In the genomic region with DNA sequence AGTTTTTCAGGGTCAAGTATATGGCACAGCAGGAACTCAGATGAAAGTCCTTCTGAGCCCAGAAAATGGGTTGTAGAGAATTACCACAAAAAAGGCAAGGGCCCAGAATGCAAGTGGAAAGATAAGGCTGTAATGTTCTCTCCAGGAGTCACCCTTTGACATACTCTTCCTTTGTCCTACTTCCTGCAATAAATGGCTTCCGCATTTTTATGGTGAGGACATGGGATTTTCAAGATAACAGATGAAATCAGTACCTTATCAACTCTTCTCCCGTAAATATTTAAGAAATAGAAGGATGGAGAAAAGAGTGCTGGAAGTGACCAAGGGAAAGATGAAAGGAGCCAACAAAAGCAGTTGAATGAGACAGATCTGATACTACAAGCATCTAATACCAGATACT, we compare ENCODE assay signal across 24 mouse cellular contexts. TPM values are rescaled to one million over a fixed set of nuclear protein-coding genes. Genes with fewer than 3 reads are reported as not detected.
DNase-seq lines count a peak whose midpoint lies in the region; ATAC-seq and TF ChIP-seq lines count a peak whose summit lies in the region.
"Had no signal": no experiment of that assay in that cellular context is flagged by ENCODE, and none has a peak within 500 bp of the region (broad histone marks: within the 10 kb centered on the region; RNA-seq: fewer than 3 reads in every experiment).

No protein-coding gene starts in this region.

- no peak for TF ChIP-seq POLR2A in MEL (IDR thresholded peaks at IDR 0.05; ENCODE audit: control insufficient read depth in 1 of 2, insufficient read depth in 1 of 2, low read depth in 1 of 2, low read length in 2 of 2, poor library complexity in 1 of 2)

- H3K4me2 ChIP-seq in lung, postnatal 0 days (replicated peaks; ENCODE audit: low read depth, low read length): no peak overlapping the region

- peak; percentile 38; the same call in 1 of the 2 replicates for TF ChIP-seq EP300 in lung, postnatal 0 days (IDR thresholded peaks at IDR 0.05)
- peak; percentile 31 to 65; a peak in 2 of 4 replicates for TF ChIP-seq EP300 in MEL (IDR thresholded peaks at IDR 0.05; ENCODE audit: low read depth in 1 of 2, low read length in 2 of 2)

- H3K36me3 ChIP-seq in lung, postnatal 0 days (ENCODE audit: insufficient read depth, low read length): no peaks in the 10 kb centered on the region
- H3K36me3 ChIP-seq in MEL (ENCODE audit: control insufficient read depth in 1 of 2, insufficient read depth in 2 of 2, low read length in 2 of 2): peaks cover 0 to 3% of the 10 kb centered on the region in 2 experiments; a peak in 1 of 4 replicates
- H3K36me3 ChIP-seq: G1E had no signal

- H3K27ac ChIP-seq in lung, postnatal 0 days (ENCODE audit: low read length): no peak overlapping the region
- H3K27ac ChIP-seq in MEL (ENCODE audit: control insufficient read depth, low read depth, low read length): no peak overlapping the region
- peak overlapping the region; percentile 37 for H3K27ac ChIP-seq in brown adipose tissue, adult 24 weeks (replicated peaks; ENCODE audit: low read depth, low read length)

- WGBS in lung, postnatal 0 days: 58% methylated on average over 2 of the region's 2 CpGs

- H3K4me1 ChIP-seq in lung, postnatal 0 days (ENCODE audit: insufficient read depth, low read depth, low read length): no peaks in the 10 kb centered on the region
- peaks cover 3 to 10% of the 10 kb centered on the region in 2 experiments; a peak in 3 of 4 replicates for H3K4me1 ChIP-seq in MEL (ENCODE audit: control insufficient read depth in 1 of 2, insufficient read depth in 2 of 2, low read length in 2 of 2)
- no peaks in the 10 kb centered on the region; the same call in 1 of the 2 replicates for H3K4me1 ChIP-seq in brown adipose tissue, adult 24 weeks (ENCODE audit: control insufficient read depth, insufficient read depth, insufficient read length, low read length)

- H3K9ac ChIP-seq in lung, postnatal 0 days (replicated peaks; ENCODE audit: low read depth): no peak overlapping the region
- H3K9ac ChIP-seq in MEL (ENCODE audit: control insufficient read depth, low read depth, low read length, poor library complexity, severe bottlenecking): no peak overlapping the region

- H3K27me3 ChIP-seq in lung, postnatal 0 days (replicated peaks; ENCODE audit: insufficient read depth, low read length): no peaks in the 10 kb centered on the region
- H3K27me3 ChIP-seq in MEL (ENCODE audit: control insufficient read depth in 1 of 2, insufficient read depth in 2 of 2, low read length in 2 of 2): peaks cover 4 to 6% of the 10 kb centered on the region in 2 experiments; a peak in 3 of 4 replicates
- H3K27me3 ChIP-seq: CH12.LX had no signal

- no peak for TF ChIP-seq RAD21 in MEL (IDR thresholded peaks at IDR 0.05; ENCODE audit: low read depth, low read length)

- H3K4me3 ChIP-seq in lung, postnatal 0 days (ENCODE audit: low read depth, low read length): no peak overlapping the region
- H3K4me3 ChIP-seq in MEL (ENCODE audit: control insufficient read depth in 1 of 2, insufficient read depth in 1 of 2, low read depth in 2 of 2, low read length in 2 of 2): no peak overlapping the region
- H3K4me3 ChIP-seq in brown adipose tissue, adult 24 weeks (ENCODE audit: insufficient read depth, low read depth, low read length): no peak overlapping the region

- no peak for TF ChIP-seq CTCF in lung, postnatal 0 days (IDR thresholded peaks at IDR 0.05)
- no peak for TF ChIP-seq CTCF in MEL (IDR thresholded peaks at IDR 0.05 in 2 of 3, conservative IDR thresholded peaks at IDR 0.05 in 1 of 3; ENCODE audit: control insufficient read depth in 1 of 3, insufficient read depth in 1 of 3, low read depth in 2 of 3, low read length in 3 of 3, poor library complexity in 1 of 3, severe bottlenecking in 1 of 3)

- no peak for ATAC-seq in lung, postnatal 0 days
- no peak for ATAC-seq in megakaryocyte progenitor cell, adult 5-6 weeks (replicated peaks; ENCODE audit: poor library complexity)
- ATAC-seq: activated CD4-positive, CD25-positive, alpha-beta regulatory T cell, adult 4 months; CD4-positive, CD25-positive, alpha-beta regulatory T cell, adult 4 months; Patski had no signal

- H3K79me2 ChIP-seq in MEL (ENCODE audit: control insufficient read depth, insufficient read depth, low read length, poor library complexity): no peaks in the 10 kb centered on the region

- no peaks in the 10 kb centered on the region for H3K9me3 ChIP-seq in lung, postnatal 0 days (ENCODE audit: low read length)
- H3K9me3 ChIP-seq in MEL (replicated peaks; ENCODE audit: insufficient read depth, low read length): no peaks in the 10 kb centered on the region
- H3K9me3 ChIP-seq: G1E had no signal

- no peak for DNase-seq in lung, postnatal 0 days (ENCODE audit: low spot score)
- no peak for DNase-seq in lung, postnatal 14 days
- DNase-seq in MEL (ENCODE audit: low read depth, low spot score): peak; percentile 40
- DNase-seq in kidney, adult 11 months: no peak
- DNase-seq: adrenal gland, adult 2 months; adrenal gland, adult 8-10 months; adrenal gland, postnatal 10 days; adrenal gland, postnatal 14 days; adrenal gland, postnatal 25 days; adrenal gland, postnatal 36 days; B cell, adult 2 months; cerebellum, adult 11 months; cerebellum, adult 11-12 months; cerebellum, adult 18-20 months; cerebellum, adult 2 months; cerebellum, adult 8-10 months had no signal

TF ChIP-seq in MEL, 35 proteins besides CTCF, POLR2A, EP300 and RAD21 (continues in another document):
- TF ChIP-seq TAL1 (IDR thresholded peaks at IDR 0.05; ENCODE audit: low read length) (no peak), E2F4 (IDR thresholded peaks at IDR 0.05; ENCODE audit: borderline replicate concordance, low read depth, low read length) (no peak), UBTF (IDR thresholded peaks at IDR 0.05; ENCODE audit: borderline replicate concordance, insufficient read depth, low read depth, low read length) (no peak), SMC3 (IDR thresholded peaks at IDR 0.05; ENCODE audit: low read depth, low read length) (no peak), ELF1 (IDR thresholded peaks at IDR 0.05; ENCODE audit: low read depth, low read length) (peak; percentile 29; the same call in 1 of the 2 replicates), MAX (IDR thresholded peaks at IDR 0.05; ENCODE audit: low read length) (no peak), ETS1 (IDR thresholded peaks at IDR 0.05; ENCODE audit: low read depth, low read length) (0 out of 2 replicates have a peak, but pooled peaks have one; percentile 8), MEF2A (IDR thresholded peaks at IDR 0.05; ENCODE audit: extremely low read depth, insufficient replicate concordance, low read depth, low read length, poor library complexity, severe bottlenecking) (no peak), ZMIZ1 (IDR thresholded peaks at IDR 0.05; ENCODE audit: low read depth, low read length) (no peak), MXI1 (IDR thresholded peaks at IDR 0.05; ENCODE audit: low read depth, low read length) (no peak), RCOR1 (IDR thresholded peaks at IDR 0.05; ENCODE audit: low read depth, low read length) (peak; percentile 53; the same call in 1 of the 2 replicates), MAZ (IDR thresholded peaks at IDR 0.05; ENCODE audit: low read depth, low read length) (no peak)

RNA-seq across cellular contexts. Expression of gene Hnrnph2, which starts 27.2 kb away (rescaled TPM):
- 93.7 and 100 TPM in 2 replicates for polyA plus RNA-seq in lung, postnatal 0 days (2015; fragmentation: Nextera tagmentation; extraction: Ambion mirVana)
- total RNA-seq in MEL (2012; rRNA removed): 127 and 134 TPM in 2 replicates
- 100 to 1,000 TPM; 200 to 295 TPM for polyA plus RNA-seq in MEL (2012; ENCODE audit: insufficient read depth in 1 of 2, insufficient read length in 2 of 2, low read depth in 1 of 2, low replicate concordance in 2 of 2, missing spikeins in 1 of 2)
- 44.5 and 46.4 TPM in 2 replicates for polyA plus RNA-seq in brown adipose tissue, adult 24 weeks (2012; ENCODE audit: insufficient read depth, insufficient read length, missing spikeins)
- 79.0 and 80.6 TPM in 2 replicates for total RNA-seq in megakaryocyte progenitor cell, adult 5-6 weeks (2015)
- total RNA-seq in megakaryocyte progenitor cell, adult 5-6 weeks (2017): 141 and 154 TPM in 2 replicates

RNA-seq across cellular contexts. Expression of gene Gla, which starts 27.3 kb away (rescaled TPM):
- 3.9 and 4.1 TPM in 2 replicates for polyA plus RNA-seq in lung, postnatal 0 days (2015; fragmentation: Nextera tagmentation; extraction: Ambion mirVana)
- 10.0 and 10.2 TPM in 2 replicates for total RNA-seq in MEL (2012; rRNA removed)
- 10 to 100 TPM in 1 of 2 experiments, not detected in 1; 17.0 TPM for polyA plus RNA-seq in MEL (2012; ENCODE audit: insufficient read depth in 1 of 2, insufficient read length in 2 of 2, low read depth in 1 of 2, low replicate concordance in 2 of 2, missing spikeins in 1 of 2)
- polyA plus RNA-seq in brown adipose tissue, adult 24 weeks (2012; ENCODE audit: insufficient read depth, insufficient read length, missing spikeins): 3.0 and 5.2 TPM in 2 replicates
- total RNA-seq in megakaryocyte progenitor cell, adult 5-6 weeks (2015): 16.3 and 21.0 TPM in 2 replicates
- 19.6 and 23.2 TPM in 2 replicates for total RNA-seq in megakaryocyte progenitor cell, adult 5-6 weeks (2017)

RNA-seq across cellular contexts. Expression of gene Rpl36a, which starts 42.7 kb away (rescaled TPM):
- 278 and 304 TPM in 2 replicates for polyA plus RNA-seq in lung, postnatal 0 days (2015; fragmentation: Nextera tagmentation; extraction: Ambion mirVana)
- total RNA-seq in MEL (2012; rRNA removed): 6,735 and 6,935 TPM in 2 replicates
- polyA plus RNA-seq in MEL (2012; ENCODE audit: insufficient read depth in 1 of 2, insufficient read length in 2 of 2, low read depth in 1 of 2, low replicate concordance in 2 of 2, missing spikeins in 1 of 2): 1,000 to 10,000 TPM in 1 of 2 experiments, not detected in 1; 1,673 TPM
- polyA plus RNA-seq in brown adipose tissue, adult 24 weeks (2012; ENCODE audit: insufficient read depth, insufficient read length, missing spikeins): 283 and 306 TPM in 2 replicates
- total RNA-seq in megakaryocyte progenitor cell, adult 5-6 weeks (2015): 1,859 and 2,008 TPM in 2 replicates
- 6,795 and 7,096 TPM in 2 replicates for total RNA-seq in megakaryocyte progenitor cell, adult 5-6 weeks (2017)

RNA-seq across cellular contexts. Expression of gene Btk, which starts 44.8 kb away (rescaled TPM):
- 2.2 and 2.7 TPM in 2 replicates for polyA plus RNA-seq in lung, postnatal 0 days (2015; fragmentation: Nextera tagmentation; extraction: Ambion mirVana)
- total RNA-seq in MEL (2012; rRNA removed): 134 and 137 TPM in 2 replicates
- polyA plus RNA-seq in MEL (2012; ENCODE audit: insufficient read depth in 1 of 2, insufficient read length in 2 of 2, low read depth in 1 of 2, low replicate concordance in 2 of 2, missing spikeins in 1 of 2): 100 to 1,000 TPM; 291 to 327 TPM
- polyA plus RNA-seq in brown adipose tissue, adult 24 weeks (2012; ENCODE audit: insufficient read depth, insufficient read length, missing spikeins): 0.79 and 1.4 TPM in 2 replicates
- 61.0 and 66.6 TPM in 2 replicates for total RNA-seq in megakaryocyte progenitor cell, adult 5-6 weeks (2015)
- 48.4 and 78.0 TPM in 2 replicates for total RNA-seq in megakaryocyte progenitor cell, adult 5-6 weeks (2017)
- polyA plus RNA-seq: C2C12, Patski had no signal

RNA-seq across cellular contexts. Expression of gene Armcx4, which starts 58.1 kb away (rescaled TPM):
- polyA plus RNA-seq in lung, postnatal 0 days (2015; fragmentation: Nextera tagmentation; extraction: Ambion mirVana): 4.2 and 4.7 TPM in 2 replicates
- not detected in 2 replicates for total RNA-seq in MEL (2012; rRNA removed)
- polyA plus RNA-seq in MEL (2012; ENCODE audit: insufficient read depth in 1 of 2, insufficient read length in 2 of 2, low read depth in 1 of 2, low replicate concordance in 2 of 2, missing spikeins in 1 of 2): not detected
- 0.40 and 0.67 TPM in 2 replicates for polyA plus RNA-seq in brown adipose tissue, adult 24 weeks (2012; ENCODE audit: insufficient read depth, insufficient read length, missing spikeins)
- total RNA-seq in megakaryocyte progenitor cell, adult 5-6 weeks (2015): 2.2 and 2.5 TPM in 2 replicates
- total RNA-seq in megakaryocyte progenitor cell, adult 5-6 weeks (2017): 3.2 and 4.4 TPM in 2 replicates
